Mouse (Mus musculus) stomach, embryonic 14.5 days (tissue): ENCODE data around the gene Hsph1. TPM values are rescaled to one million over a fixed set of nuclear protein-coding genes. Genes with fewer than 3 reads are reported as not detected.
A peak's percentile ranks its signal among the peaks of the same experiment; 100 is the strongest.

Source experiments
- ATAC-seq: fragments of 200-750 bp; cut with Nextera tagmentation; 2 replicates; pipeline ENCODE4 v1.8.0; 2017; ENCODE audit warnings: low read depth, moderate TSS enrichment; ENCODE audit not compliant: insufficient number of reproducible peaks, insufficient read depth, low FRiP score
- H3K27ac ChIP-seq: fragments of 300-500 bp; sonication (generic); 2 replicates; pipeline ENCODE4 v1.5.1; 2014; ENCODE audit warnings: mild to moderate bottlenecking, low read length, moderate library complexity, mixed read lengths
- H3K27me3 ChIP-seq: fragments of 300-500 bp; sonication (generic); 2 replicates; pipeline ENCODE4 v1.6.1; 2014; ENCODE audit warnings: low read length, control low read depth, mixed read lengths; ENCODE audit not compliant: control insufficient read depth, insufficient read depth
- H3K36me3 ChIP-seq: fragments of 300-500 bp; sonication (generic); 2 replicates; pipeline ENCODE4 v1.6.1; 2014; ENCODE audit warnings: mild to moderate bottlenecking, control low read depth, low read length, moderate library complexity, mixed read lengths; ENCODE audit not compliant: control insufficient read depth, insufficient read depth
- H3K4me1 ChIP-seq: fragments of 300-500 bp; sonication (generic); 2 replicates; pipeline ENCODE4 v1.6.1; 2014; ENCODE audit warnings: low read length, control low read depth, mixed read lengths; ENCODE audit not compliant: control insufficient read depth, insufficient read depth
- H3K4me2 ChIP-seq: fragments of 300-500 bp; sonication (generic); replicated peaks from 2 replicates; pipeline ENCODE4 v1.6.1; 2014; ENCODE audit warnings: low read depth, low read length, control low read depth
- H3K4me3 ChIP-seq: fragments of 300-500 bp; sonication (generic); 2 replicates; pipeline ENCODE4 v1.5.1; 2014; ENCODE audit warnings: low read depth, low read length, control low read depth
- H3K9ac ChIP-seq: fragments of 300-500 bp; sonication (generic); replicated peaks from 2 replicates; pipeline ENCODE4 v1.6.1; 2014; ENCODE audit warnings: low read depth, mild to moderate bottlenecking, control low read depth, low read length, moderate library complexity, mixed read lengths
- H3K9me3 ChIP-seq: fragments of 300-500 bp; sonication (generic); 2 replicates; pipeline ENCODE4 v1.6.1; 2016; ENCODE audit warnings: low read depth, low read length, control low read depth; ENCODE audit not compliant: control insufficient read depth
- WGBS: fragments of 180-500 bp; shearing (Covaris S2); extraction: QIAGEN DNeasy Blood & Tissue Kit; methylation state at CpG from one replicate; pipeline ENCODE4 v1.1.7; 2014; 5-methylcytosine and 5-hydroxymethylcytosine counted together
- polyA plus RNA-seq: library from polyadenylated mRNA; unstranded; fragments of >200 nt; fragmentation: Nextera tagmentation; extraction: Ambion mirVana; gene quantifications from 2 replicates; pipeline ENCODE4 v1.2.1, GENCODE M21; 2014

Gene Hsph1
- polyA plus RNA-seq, 1 experiment from 2014 or later: 42.7 TPM

- Histone ChIP-seq H3K4me3 (no peak overlapping the region), H3K27me3 (no peaks in the 10 kb centered on the region), H3K9ac (no peak overlapping the region), H3K27ac (no peak overlapping the region), H3K36me3 (no peaks in the 10 kb centered on the region), H3K4me2 (no peak overlapping the region), H3K4me1 (no peaks in the 10 kb centered on the region), H3K9me3 (no peaks in the 10 kb centered on the region)
- WGBS: 55% methylated on average over 7 of the region's 7 CpGs
- no peak for ATAC-seq
Measured at GRCm38 (mm10) chr5:149588814-149589534, 47.2 kb downstream of the Hsph1 start.

DNA sequence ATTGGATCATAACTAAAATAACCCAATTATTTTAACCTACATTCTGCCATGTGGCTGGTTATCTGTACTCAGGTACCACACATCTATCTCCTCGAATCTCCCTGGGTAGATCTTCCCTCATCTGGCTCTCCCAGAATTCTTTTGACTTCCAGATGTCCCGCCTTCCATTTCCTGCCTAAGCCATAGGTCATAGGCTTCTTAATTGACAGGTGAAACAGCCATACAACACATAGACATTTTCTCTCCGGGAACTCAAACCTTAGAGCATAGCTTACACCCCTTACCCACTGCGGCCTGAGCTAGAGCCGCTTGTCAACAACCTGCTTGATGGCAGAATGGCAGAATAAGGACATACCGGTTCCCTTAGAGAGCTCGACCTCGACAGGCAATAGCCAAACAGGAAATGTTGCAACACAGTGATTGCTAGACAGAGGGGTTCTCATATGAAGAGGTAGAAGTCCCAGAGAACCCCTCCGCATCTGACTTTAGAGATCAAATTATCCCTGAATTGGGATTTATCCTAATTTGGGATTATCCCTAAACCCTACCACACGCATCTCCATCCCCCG, 48.8 kb downstream of the Hsph1 start:
- no peaks in the 10 kb centered on the region for H3K36me3 ChIP-seq
- H3K27me3 ChIP-seq: no peaks in the 10 kb centered on the region
- no peaks in the 10 kb centered on the region for H3K9me3 ChIP-seq
- H3K9ac ChIP-seq: no peak overlapping the region
- no peak overlapping the region for H3K27ac ChIP-seq
- H3K4me3 ChIP-seq: no peak overlapping the region
- ATAC-seq: no peak
- H3K4me2 ChIP-seq: no peak overlapping the region
- H3K4me1 ChIP-seq: no peaks in the 10 kb centered on the region
- WGBS: 78% methylated on average over 11 of the region's 11 CpGs

GRCm38 (mm10) chr5:149585910-149586309, 50.3 kb downstream of the Hsph1 start:
- Histone ChIP-seq H3K4me1 (no peaks in the 10 kb centered on the region), H3K27ac (no peak overlapping the region), H3K9me3 (no peaks in the 10 kb centered on the region), H3K4me3 (no peak overlapping the region), H3K36me3 (no peaks in the 10 kb centered on the region), H3K9ac (no peak overlapping the region), H3K4me2 (no peak overlapping the region), H3K27me3 (no peaks in the 10 kb centered on the region)
- 69% methylated on average over 10 of the region's 10 CpGs for WGBS
- 0 out of 2 replicates have a peak, but pooled peaks have one; percentile 42 for ATAC-seq

- no peak overlapping the region for H3K9ac ChIP-seq
Measured at GRCm38 (mm10) chr5:149585231-149585630, 50.9 kb downstream of the Hsph1 start.

GRCm38 (mm10) chr5:149584154-149584655, 52.0 kb downstream of the Hsph1 start:
- Histone ChIP-seq H3K27ac (no peak overlapping the region), H3K27me3 (no peaks in the 10 kb centered on the region), H3K9ac (no peak overlapping the region), H3K4me3 (no peak overlapping the region), H3K36me3 (no peaks in the 10 kb centered on the region), H3K9me3 (no peaks in the 10 kb centered on the region), H3K4me1 (no peaks in the 10 kb centered on the region), H3K4me2 (no peak overlapping the region)
- no peak for ATAC-seq
- 65% methylated on average over 8 of the region's 8 CpGs for WGBS

More at GRCm38 (mm10) chr5:149585231-149585630, 50.9 kb downstream of the Hsph1 start:
- Histone ChIP-seq H3K9me3 (no peaks in the 10 kb centered on the region), H3K27ac (no peak overlapping the region), H3K4me3 (no peak overlapping the region), H3K4me1 (no peaks in the 10 kb centered on the region), H3K27me3 (no peaks in the 10 kb centered on the region), H3K36me3 (no peaks in the 10 kb centered on the region), H3K4me2 (no peak overlapping the region)
- no peak for ATAC-seq
- 79% methylated on average over 1 of the region's 1 CpGs for WGBS

DNA sequence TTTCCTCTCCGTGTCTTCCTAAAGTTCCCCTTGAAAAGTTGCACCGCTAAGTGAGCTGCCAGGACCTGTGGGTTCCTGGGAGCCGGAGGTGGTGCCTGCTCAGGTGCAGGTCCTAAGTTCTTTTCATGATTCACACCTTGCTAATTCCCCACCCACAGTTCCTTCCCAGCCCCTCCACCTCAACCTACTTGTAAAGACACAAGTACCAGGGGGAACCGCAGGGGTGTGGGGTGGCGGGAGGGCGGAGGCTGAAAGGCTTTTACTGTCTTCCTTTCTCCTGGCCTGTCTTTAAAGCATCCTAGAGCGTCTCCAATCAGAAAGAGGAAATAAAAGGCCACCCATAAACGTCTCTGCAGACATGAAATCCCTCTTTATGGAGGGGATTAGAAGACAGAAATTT, 52.7 kb downstream of the Hsph1 start:
- WGBS: 27% methylated on average over 8 of the region's 8 CpGs
- H3K4me3 ChIP-seq: no peak overlapping the region
- H3K27ac ChIP-seq: no peak overlapping the region
- no peak for ATAC-seq
- no peaks in the 10 kb centered on the region for H3K4me1 ChIP-seq
- H3K9ac ChIP-seq: no peak overlapping the region
- H3K36me3 ChIP-seq: no peaks in the 10 kb centered on the region
- H3K9me3 ChIP-seq: no peaks in the 10 kb centered on the region
- no peaks in the 10 kb centered on the region for H3K27me3 ChIP-seq
- no peak overlapping the region for H3K4me2 ChIP-seq

DNA sequence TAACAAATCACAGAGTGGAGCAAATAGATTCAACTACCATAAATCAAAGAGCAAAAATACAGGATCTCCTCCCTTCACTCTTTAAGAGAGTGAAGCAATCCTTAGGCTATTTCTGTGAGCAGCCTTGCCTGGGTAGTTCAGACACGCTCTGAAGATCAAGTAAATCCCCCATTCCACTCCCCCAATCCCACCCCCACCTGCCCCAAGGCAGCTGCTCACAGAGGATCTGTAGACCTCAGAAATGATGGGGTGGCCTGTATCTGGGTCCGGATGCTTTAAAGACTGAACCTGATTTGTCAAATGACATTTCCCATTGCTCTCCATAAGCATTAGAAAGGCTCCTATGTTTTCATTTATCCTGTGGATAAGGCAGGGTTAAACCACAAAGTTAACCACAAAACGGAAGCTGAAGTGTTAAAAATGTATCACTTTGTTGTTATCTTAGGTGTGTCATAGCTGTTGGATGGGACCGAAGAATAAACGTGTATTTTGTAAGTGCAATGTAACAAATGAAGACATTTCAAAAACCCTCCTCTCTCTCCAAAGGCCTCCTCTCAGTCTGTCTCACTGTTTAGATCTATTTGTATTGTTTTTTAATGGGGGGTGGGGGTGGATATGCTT, 53.4 kb downstream of the Hsph1 start:
- no peaks in the 10 kb centered on the region for H3K4me1 ChIP-seq
- no peak overlapping the region for H3K9ac ChIP-seq
- no peaks in the 10 kb centered on the region for H3K27me3 ChIP-seq
- H3K9me3 ChIP-seq: no peaks in the 10 kb centered on the region
- H3K36me3 ChIP-seq: no peaks in the 10 kb centered on the region
- ATAC-seq: no peak
- WGBS: 53% methylated on average over 5 of the region's 5 CpGs
- H3K4me2 ChIP-seq: no peak overlapping the region
- H3K27ac ChIP-seq: no peak overlapping the region
- H3K4me3 ChIP-seq: no peak overlapping the region

DNA sequence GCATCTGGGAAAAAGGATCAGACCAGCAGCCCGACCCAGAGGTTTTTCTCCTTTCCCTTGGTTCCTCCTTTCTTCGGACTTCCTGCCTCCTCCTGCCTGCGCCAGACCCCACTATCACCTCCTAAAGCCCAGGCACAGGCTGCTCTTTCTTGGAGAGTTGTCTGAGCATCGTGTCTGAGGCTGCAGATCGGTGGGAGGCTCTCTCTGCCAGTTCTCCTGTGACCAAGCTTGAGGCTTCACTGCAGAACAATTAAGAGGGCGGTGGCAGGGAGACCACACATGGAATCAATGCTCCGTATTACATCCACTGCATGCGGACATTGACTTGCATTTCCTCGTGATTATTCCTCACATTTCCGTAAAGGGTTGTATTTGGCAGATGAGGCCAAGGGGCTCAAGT, 58.7 kb downstream of the Hsph1 start:
- Histone ChIP-seq H3K27ac (no peak overlapping the region), H3K36me3 (no peaks in the 10 kb centered on the region), H3K9ac (no peak overlapping the region), H3K4me3 (no peak overlapping the region), H3K4me1 (no peaks in the 10 kb centered on the region; the same call in 1 of the 2 replicates), H3K27me3 (no peaks in the 10 kb centered on the region), H3K4me2 (no peak overlapping the region), H3K9me3 (no peaks in the 10 kb centered on the region)
- 33% methylated on average over 10 of the region's 10 CpGs for WGBS
- no peak for ATAC-seq
